Mouse (Mus musculus) frontal cortex, postnatal 25 days (tissue): ENCODE data around the gene Stam2.

ENCODE experiments used
- DNase-seq, 2 experiments: peaks; one replicate each; pipeline ENCODE4 v3.0.0; 2022; ENCODE audit warnings: low spot score in 2 of 2

Stam2 gene

GRCm38 (mm10) chr2:52742256-52743158, at the start of gene Stam2:
Stam2 (minus strand) TSS chr2:52742281.
- peak; percentile 87 to 93 for DNase-seq

GRCm38 (mm10) chr2:52785106-52785721, 43.1 kb upstream of the Stam2 start:
- DNase-seq, result no peak

- DNase-seq, result no peak
These were observed 37.9 kb upstream of the Stam2 start for GRCm38 (mm10) chr2:52779987-52780386.

- DNase-seq, result no peak
These were observed 37.3 kb upstream of the Stam2 start for GRCm38 (mm10) chr2:52779381-52779780.

- DNase-seq, result no peak
These were observed 35.8 kb upstream of the Stam2 start for GRCm38 (mm10) chr2:52777839-52778238.

- DNase-seq, result no peak
These were observed 32.3 kb upstream of the Stam2 start for GRCm38 (mm10) chr2:52774373-52774772.

GRCm38 (mm10) chr2:52772774-52773393, 30.8 kb upstream of the Stam2 start:
- no peak for DNase-seq

- DNase-seq, result no peak
These were observed 23.0 kb upstream of the Stam2 start for GRCm38 (mm10) chr2:52765130-52765529.

- DNase-seq, result no peak
These were observed 21.8 kb upstream of the Stam2 start for GRCm38 (mm10) chr2:52763891-52764290.

- peak; percentile 71 to 79 for DNase-seq
These were observed 21.1 kb upstream of the Stam2 start for GRCm38 (mm10) chr2:52763040-52763736.

- DNase-seq, result no peak
These were observed 20.4 kb upstream of the Stam2 start for GRCm38 (mm10) chr2:52762529-52762928.

GRCm38 (mm10) chr2:52758627-52759026, 16.5 kb upstream of the Stam2 start:
- DNase-seq, result peak; percentile 38 to 46

- no peak for DNase-seq
These were observed 14.6 kb upstream of the Stam2 start for GRCm38 (mm10) chr2:52756691-52757090.

- no peak for DNase-seq
These were observed 11.7 kb upstream of the Stam2 start for GRCm38 (mm10) chr2:52753573-52754317.

GRCm38 (mm10) chr2:52744099-52744498, 2.0 kb upstream of the Stam2 start:
- no peak for DNase-seq

- DNase-seq, result peak in 1 of 2 experiments; percentile 11
These were observed 313 bp downstream of the Stam2 start for GRCm38 (mm10) chr2:52741681-52742255.

GRCm38 (mm10) chr2:52740596-52740995, 1.5 kb downstream of the Stam2 start:
- no peak for DNase-seq

GRCm38 (mm10) chr2:52734504-52734903, 7.6 kb downstream of the Stam2 start:
- no peak for DNase-seq

- DNase-seq, result no peak
These were observed 8.4 kb downstream of the Stam2 start for GRCm38 (mm10) chr2:52733659-52734058.

GRCm38 (mm10) chr2:52732611-52733010, 9.5 kb downstream of the Stam2 start:
- no peak for DNase-seq

- DNase-seq, result no peak
These were observed 10.1 kb downstream of the Stam2 start for GRCm38 (mm10) chr2:52732001-52732400.
